Mouse (Mus musculus) adrenal gland, postnatal 36 days (tissue): ENCODE measurements around the gene Coro1b. TPM values are rescaled to one million over a fixed set of nuclear protein-coding genes. Genes with fewer than 3 reads are reported as not detected.
"Not testable (repeated sequence)": the region's sequence is repeated elsewhere in the genome, so short reads cannot be mapped to it uniquely, and the experiment has no call there.

Source experiments
- DNase-seq, 2 experiments: peaks; one replicate each; pipeline ENCODE4 v3.0.0; 2021; ENCODE audit warnings: mixed read lengths in 1 of 2
- total RNA-seq, 2 experiments: library from RNA; stranded (reverse); gene quantifications; 2 replicates each; pipeline ENCODE4 v1.2.3; 2021

Coro1b gene
- total RNA-seq, 2 experiments from 2014 or later: 171 to 195 TPM

GRCm38 (mm10) chr19:4119716-4120487 lies 28.5 kb upstream of the Coro1b start:
- DNase-seq: no peak

- DNase-seq: no peak
These were observed 27.9 kb upstream of the Coro1b start for GRCm38 (mm10) chr19:4120496-4120895.

- peak; percentile 97 to 98 for DNase-seq
These were observed 27.2 kb upstream of the Coro1b start for GRCm38 (mm10) chr19:4121097-4121805.

- not testable (repeated sequence) for DNase-seq
These were observed 26.5 kb upstream of the Coro1b start for GRCm38 (mm10) chr19:4121896-4122295.

- DNase-seq: no peak
These were observed 25.7 kb upstream of the Coro1b start for GRCm38 (mm10) chr19:4122411-4123370.

GRCm38 (mm10) chr19:4124432-4124831 lies 24.0 kb upstream of the Coro1b start:
- DNase-seq: no peak

GRCm38 (mm10) chr19:4125268-4125667 lies 23.2 kb upstream of the Coro1b start:
- DNase-seq: not testable (repeated sequence)

- DNase-seq: peak; percentile 99 to 100
These were observed 22.4 kb upstream of the Coro1b start, which contains the start of gene Aip for GRCm38 (mm10) chr19:4125741-4126696. TSS of gene Aip (minus strand) at chr19:4125858.

GRCm38 (mm10) chr19:4126759-4127495 lies 21.5 kb upstream of the Coro1b start:
- no peak for DNase-seq

- no peak for DNase-seq
These were observed 19.0 kb upstream of the Coro1b start for GRCm38 (mm10) chr19:4129462-4129861.

GRCm38 (mm10) chr19:4130106-4130505 lies 18.3 kb upstream of the Coro1b start:
- DNase-seq: no peak

GRCm38 (mm10) chr19:4131075-4131474 lies 17.3 kb upstream of the Coro1b start:
- DNase-seq: no peak

- no peak for DNase-seq
These were observed 16.7 kb upstream of the Coro1b start for GRCm38 (mm10) chr19:4131768-4132167.

- no peak for DNase-seq
These were observed 14.1 kb upstream of the Coro1b start for GRCm38 (mm10) chr19:4134354-4134753.

GRCm38 (mm10) chr19:4135229-4135962 lies 13.0 kb upstream of the Coro1b start:
- not testable (repeated sequence) for DNase-seq

GRCm38 (mm10) chr19:4135963-4136345 lies 12.5 kb upstream of the Coro1b start:
- DNase-seq: peak in 1 of 2 experiments; percentile 38

GRCm38 (mm10) chr19:4136463-4136862 lies 12.0 kb upstream of the Coro1b start:
- DNase-seq: no peak

GRCm38 (mm10) chr19:4137913-4138312 lies 10.5 kb upstream of the Coro1b start:
- no peak for DNase-seq

GRCm38 (mm10) chr19:4139446-4139845 lies 9.0 kb upstream of the Coro1b start, which contains the start of gene Gpr152:
TSS of gene Gpr152 (plus strand) at chr19:4139787.
- no peak for DNase-seq
